Mouse (Mus musculus) common myeloid progenitor, adult 5-6 weeks (primary cell): ENCODE data around the gene Yaf2. TPM values are rescaled to one million over a fixed set of nuclear protein-coding genes. Genes with fewer than 3 reads are reported as not detected.

Experiments
- ATAC-seq: replicated peaks from 2 replicates; pipeline ENCODE4 v1.8.0; 2016; ENCODE audit warnings: low read depth, mild to moderate bottlenecking, moderate TSS enrichment, inconsistent platforms; ENCODE audit not compliant: poor library complexity, severe bottlenecking
- total RNA-seq: library from RNA; stranded (forward); fragments of 200-1000, 187-1606 nt; gene quantifications from 2 replicates; pipeline ENCODE4 v1.2.3, GENCODE M21; 2017

The Yaf2 gene
- total RNA-seq, 1 experiment from 2014 or later, result 37.0 TPM

DNA sequence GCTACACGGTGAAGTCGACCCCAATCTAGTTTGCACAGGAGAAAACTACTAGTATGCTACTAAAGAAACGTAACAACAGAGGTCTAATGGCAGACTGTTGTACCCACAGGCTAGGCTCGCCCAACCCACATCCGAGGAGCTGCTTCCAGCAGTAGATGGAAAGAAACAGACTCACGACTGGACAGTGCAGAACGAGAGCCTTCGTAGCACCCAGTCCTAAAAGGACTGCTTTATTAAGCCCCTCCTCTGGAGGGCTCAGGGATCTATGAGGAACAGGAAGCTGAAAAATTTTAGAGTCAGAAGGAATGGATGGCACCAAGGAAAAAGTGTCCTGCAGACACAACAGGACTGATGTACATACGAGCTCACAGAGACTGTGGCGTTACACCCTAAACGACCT is 42.3 kb downstream of the Yaf2 start:
- ATAC-seq, result peak; percentile 51

DNA sequence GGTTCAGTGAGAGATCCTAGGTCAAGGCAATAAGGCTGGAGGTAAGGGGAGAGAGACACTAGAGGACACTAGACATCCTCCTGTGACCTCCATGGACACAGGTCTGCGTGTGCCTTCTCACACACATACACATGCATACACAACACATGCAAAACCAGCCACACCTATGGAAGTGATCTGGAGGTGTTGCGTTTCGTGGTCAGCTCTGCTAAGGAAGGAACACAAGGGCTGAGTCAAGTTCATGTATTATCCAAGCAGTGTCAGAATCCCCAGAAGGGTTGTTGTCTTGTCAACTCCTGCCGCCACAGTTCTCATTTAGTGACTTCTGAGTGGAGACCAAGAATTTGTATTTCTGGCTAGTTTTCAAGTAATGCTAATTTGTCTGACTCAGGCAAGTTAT is 48.4 kb downstream of the Yaf2 start:
- ATAC-seq, result no peak

GRCm38 (mm10) chr15:93287628-93288027 is 49.1 kb downstream of the Yaf2 start:
- peak; percentile 68 for ATAC-seq

DNA sequence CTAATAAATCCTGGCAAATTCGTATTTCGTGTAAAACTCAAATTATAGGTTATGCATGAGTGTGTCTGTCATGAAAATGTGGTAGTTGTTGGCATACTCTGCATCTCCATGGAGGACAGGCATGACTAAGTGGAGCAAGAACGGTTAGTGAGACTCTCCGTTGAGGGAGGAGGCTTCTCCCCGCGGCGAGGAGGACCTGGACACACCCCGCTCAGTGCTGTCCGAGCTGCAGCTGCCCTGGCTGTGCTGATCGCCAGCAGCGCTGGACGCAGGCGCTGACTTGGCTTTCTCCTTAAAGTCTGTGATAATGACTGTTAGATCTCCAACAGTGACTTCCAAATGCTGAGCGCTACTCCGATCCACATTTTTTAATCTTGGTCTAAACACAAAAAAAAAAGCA is 51.5 kb downstream of the Yaf2 start:
- no peak for ATAC-seq

GRCm38 (mm10) chr15:93284326-93284725 is 52.4 kb downstream of the Yaf2 start:
- ATAC-seq, result no peak

GRCm38 (mm10) chr15:93283349-93283748 is 53.4 kb downstream of the Yaf2 start:
- peak; percentile 72 for ATAC-seq

- 0 out of 2 replicates have a peak, but pooled peaks have one; percentile 10 for ATAC-seq
These were observed 60.5 kb downstream of the Yaf2 start for GRCm38 (mm10) chr15:93276276-93276675.

DNA sequence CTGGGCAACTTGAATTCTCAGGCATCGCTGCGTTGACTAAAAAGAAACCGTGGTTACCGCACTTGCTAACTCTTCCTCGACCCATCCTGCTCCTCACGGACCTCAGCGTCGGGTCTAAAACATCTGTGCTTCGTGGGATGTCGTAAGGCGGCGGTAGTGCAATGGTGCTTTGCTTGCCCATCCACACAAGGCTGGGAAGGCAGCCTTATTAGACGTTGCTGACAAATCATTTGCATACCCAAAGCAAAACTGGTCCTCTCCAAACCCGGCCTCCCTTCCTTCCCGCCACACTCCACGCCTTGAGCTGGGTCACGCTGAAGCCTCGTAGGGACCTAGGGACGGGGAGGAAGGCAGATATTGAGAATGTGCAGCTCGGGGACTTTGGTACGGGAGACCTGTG is 61.1 kb downstream of the Yaf2 start:
- peak; percentile 66 for ATAC-seq

DNA sequence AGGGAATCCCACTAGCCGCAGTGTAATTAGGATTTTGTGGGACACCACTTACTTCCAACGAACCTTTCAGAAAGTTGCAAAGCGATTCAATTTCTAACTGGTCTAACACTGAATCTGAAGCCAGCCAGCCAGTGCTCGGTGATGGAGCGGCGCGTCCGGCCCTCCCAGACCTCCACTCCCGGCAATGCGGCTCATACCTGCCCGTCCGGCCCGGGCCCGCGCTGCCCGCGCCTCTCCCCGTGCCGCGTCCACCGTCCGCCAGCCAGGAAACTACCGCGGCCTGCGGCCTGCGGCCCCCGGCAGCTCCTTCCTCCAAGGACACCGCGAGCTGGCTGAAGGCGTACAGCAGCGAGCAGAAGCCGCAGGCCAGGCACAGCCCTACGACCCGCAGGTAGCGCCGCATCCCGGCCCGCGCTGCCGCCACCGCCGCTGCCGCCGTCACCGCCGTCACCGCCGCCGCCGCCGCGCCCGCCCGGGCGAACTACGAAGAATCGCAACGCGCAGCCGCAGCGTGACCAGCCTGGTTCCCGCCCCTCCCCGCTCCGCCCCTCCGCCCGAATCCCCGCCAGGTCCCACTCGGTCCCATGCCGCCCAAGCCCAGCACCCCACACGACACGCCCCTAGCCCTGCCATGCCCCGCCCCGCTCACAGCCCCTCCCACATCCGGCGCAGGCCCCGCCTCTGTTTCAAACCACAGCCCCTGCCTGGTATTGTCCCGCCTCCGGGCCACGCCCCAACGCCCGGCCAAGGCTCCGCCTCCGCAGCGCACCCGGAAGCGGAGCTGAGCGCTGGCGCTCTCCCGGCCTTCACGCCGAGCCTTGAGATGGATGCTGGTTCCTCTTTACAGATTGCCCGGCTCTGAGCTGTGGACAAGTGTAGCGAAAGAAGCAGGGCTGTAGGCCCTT is 61.8 kb downstream of the Yaf2 start, which contains the start of gene Gxylt1:
Gene Gxylt1 (minus strand): TSS at position 501 of the 905 bp plus-strand sequence.
- peak; percentile 81 for ATAC-seq

GRCm38 (mm10) chr15:93273788-93274678 is 62.7 kb downstream of the Yaf2 start:
- no peak for ATAC-seq

- ATAC-seq, result no peak
These were observed 63.8 kb downstream of the Yaf2 start for GRCm38 (mm10) chr15:93272948-93273347.

DNA sequence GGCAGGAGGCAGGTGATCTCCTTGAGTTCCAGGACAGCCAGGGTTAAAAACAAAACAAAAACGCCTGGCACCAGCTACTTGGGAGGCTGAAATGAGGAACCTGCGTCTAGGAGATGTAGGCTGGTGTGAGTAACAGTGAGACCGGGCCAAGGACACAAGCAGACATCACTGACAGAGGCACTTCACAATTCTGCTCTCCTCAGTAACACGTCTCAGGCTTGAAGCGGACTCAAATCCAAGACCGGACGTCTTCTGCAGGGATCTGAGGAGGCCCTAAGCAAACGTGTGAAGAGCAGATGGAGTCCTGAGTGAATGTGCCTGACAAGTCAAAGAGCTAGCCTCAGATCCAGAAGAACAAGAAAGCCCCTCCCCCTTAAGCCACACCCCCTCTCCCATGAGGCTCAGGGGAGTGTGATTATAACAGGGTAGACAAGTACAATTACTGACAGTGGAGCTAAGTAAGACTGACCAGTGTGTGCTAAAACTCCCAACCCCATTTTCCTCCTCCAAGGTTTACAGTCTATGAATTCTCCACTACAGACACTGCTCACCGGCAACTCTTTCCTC is 66.4 kb downstream of the Yaf2 start:
- ATAC-seq, result peak; percentile 20; the same call in 1 of the 2 replicates

DNA sequence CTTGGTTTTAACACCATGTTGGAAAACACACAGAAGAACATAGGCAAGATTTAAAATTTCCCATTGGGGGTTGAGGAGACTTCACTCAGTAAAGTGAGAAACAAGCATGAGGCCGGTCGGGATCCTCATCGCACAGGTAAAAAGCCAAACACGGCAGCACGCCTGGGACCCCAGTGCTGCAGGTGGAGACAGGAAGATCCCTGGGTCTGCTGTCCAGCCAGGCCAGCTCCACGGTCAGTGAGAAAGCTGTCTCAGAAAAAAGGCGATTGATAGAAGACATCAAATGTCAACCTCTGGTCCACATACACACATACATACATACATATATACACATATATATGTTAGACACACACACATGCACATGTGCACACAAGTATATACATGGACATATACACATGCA is 67.2 kb downstream of the Yaf2 start:
- ATAC-seq, result no peak

GRCm38 (mm10) chr15:93268001-93268400 is 68.7 kb downstream of the Yaf2 start:
- peak; percentile 70 for ATAC-seq

DNA sequence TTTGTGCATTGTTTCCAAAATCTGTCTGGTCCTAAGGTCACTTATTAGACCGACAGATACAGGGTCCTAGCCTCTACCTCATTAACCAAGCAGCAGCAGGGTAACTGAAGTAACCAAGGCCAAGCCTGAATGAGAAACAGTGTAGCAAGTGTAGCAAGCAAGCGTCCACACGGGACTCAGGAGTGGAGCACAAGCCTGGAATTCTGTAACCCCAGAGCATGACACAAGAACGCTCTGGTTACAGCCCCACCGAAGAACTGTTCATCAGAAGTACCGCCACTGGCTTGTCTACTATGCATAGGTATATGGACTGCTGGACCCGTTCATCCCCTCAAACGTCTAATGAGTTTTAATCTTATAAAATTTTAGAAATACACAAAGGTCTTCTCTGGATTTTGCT is 69.3 kb downstream of the Yaf2 start:
- ATAC-seq, result no peak

DNA sequence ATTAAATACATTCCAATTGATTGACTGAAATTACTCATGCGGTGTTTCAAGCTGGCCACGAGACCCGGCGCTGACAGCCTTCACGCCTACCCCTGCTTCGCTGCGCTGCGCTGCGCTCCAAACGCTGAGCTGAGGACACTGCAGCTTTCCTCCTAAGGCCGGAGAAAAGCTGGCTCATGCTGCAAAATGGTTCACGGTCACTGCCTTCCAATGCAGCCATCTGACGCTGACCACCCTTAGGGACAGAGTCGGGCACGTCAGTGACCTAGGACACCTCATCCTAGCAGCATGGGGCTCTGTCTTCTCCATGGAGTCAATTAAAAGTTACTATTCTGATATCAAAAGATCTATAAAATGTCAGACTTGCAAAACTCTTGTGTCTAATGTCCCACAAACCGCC is 70.4 kb downstream of the Yaf2 start:
- no peak for ATAC-seq

- 0 out of 2 replicates have a peak, but pooled peaks have one; percentile 19 for ATAC-seq
These were observed 71.0 kb downstream of the Yaf2 start for GRCm38 (mm10) chr15:93265728-93266127.

GRCm38 (mm10) chr15:93265231-93265630 is 71.5 kb downstream of the Yaf2 start:
- no peak for ATAC-seq

- ATAC-seq, result no peak
These were observed 72.5 kb downstream of the Yaf2 start for GRCm38 (mm10) chr15:93264221-93264620.

- ATAC-seq, result no peak
These were observed 73.2 kb downstream of the Yaf2 start for GRCm38 (mm10) chr15:93263566-93263965.
